Mouse (Mus musculus): ENCODE data around the gene Ppp2r5a. TPM values are rescaled to one million over a fixed set of nuclear protein-coding genes. Genes with fewer than 3 reads are reported as not detected.

The Ppp2r5a gene
- polyA plus RNA-seq, 2 experiments from 2014 or later, result 43.2 to 52.2 TPM

DNA sequence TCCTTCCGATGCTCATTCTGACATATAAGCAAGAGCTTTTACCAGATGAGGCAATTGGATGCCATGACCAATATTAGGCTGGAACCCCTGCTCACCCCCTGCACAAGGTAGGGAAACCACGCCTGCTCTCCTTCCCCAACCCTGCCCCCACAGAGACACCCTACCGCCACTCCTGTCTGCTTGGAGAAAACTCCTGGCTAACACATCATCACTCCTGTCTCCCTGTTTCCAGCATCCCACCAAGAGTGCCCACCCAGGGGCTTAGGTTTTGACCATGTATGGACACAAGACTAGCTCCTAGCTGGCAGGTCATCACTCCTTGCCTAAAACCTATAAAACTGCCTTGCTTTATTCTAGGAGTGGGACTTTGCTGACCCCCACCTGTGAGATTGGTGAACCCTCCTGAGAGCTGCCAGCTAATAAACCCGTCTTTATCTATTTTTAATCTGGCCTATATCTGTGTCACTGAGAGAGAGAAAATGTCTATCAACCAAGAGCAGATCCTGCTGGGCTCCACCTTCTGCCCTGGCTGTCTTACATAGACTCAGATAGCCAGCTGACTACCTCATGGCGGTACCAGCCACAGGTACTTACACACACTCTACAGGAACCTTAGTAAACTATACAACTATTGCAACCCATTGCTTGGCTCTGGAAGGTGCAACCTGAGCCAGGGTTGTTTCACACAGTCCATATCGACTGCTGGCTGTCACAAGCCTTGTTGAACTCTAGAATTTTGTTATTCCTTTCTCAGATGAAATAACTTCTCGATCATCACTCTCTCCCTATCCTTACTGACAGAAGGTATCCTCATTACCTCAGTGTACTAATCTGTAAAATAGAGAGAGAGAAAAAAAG is 78.1 kb downstream of the Ppp2r5a start:
- no peak for ATAC-seq

DNA sequence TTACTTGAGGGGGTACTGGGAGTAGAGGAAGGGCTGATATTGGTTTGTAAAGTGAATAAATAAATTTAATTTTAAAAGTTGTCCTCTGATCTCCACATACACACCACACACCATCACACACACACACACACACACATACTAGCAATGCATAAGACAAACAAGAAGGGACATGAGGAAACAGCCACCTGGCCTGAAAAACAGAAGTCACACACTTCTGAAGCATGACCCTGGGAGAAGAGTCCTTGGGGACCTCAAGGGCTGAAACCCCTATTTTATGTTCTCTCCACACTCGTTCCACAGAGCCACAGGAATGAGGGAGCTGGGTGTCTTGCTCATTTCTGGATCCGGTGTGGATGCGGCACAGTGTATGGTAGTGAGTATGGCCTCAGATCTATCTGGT is 79.7 kb downstream of the Ppp2r5a start:
- no peak for ATAC-seq

DNA sequence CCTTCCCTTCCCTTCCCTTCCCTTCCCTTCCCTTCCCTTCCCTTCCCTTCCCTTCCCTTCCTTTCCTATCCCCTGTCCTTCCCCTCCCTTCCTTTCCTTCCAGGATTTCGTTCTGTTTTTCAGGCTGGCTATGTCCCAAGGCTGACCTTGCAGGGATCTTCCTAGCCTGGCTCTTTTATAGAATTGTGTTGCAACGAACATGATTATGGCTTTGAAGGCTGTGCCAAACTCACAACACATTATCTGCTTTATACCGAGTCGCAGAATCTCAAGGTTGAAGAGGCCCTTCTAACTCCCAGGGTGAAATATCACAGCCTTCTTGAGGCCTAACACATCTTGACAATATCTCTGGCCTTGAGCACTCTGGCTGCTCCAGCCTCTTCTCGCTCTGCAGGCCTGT is 84.4 kb downstream of the Ppp2r5a start:
- no peak for ATAC-seq

DNA sequence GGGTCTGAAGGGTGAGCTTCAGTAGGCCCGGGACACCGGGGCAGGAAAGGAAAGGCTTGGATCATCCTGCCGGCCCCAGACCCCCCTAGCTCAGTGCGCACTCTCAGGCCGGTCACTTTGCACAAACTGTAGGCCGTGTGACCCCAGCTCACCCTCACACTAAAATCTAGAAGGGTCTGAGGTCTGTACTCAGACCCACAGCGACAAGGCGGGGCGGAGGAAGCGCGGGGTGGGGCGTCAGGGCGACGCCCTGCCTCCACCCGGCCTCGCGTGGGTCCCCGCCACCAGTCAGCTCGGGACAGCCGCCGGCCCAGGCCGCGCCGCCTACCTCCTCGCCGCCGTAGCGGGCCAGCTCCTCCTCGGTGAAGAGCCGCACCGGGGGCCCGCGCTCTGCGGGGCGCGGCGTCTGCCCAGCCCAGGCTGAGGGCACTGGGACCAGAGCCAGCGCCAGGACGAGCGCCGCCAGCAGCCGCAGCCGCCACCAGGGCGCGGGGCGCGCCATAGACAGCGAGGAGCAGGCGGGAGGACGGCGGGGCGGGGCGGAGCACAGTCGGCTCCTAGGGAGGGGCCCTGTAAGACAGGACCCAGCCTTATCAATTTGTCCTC is 85.4 kb downstream of the Ppp2r5a start, which contains the start of gene Nenf:
Nenf (minus strand) TSS at position 604 of the 606 bp plus-strand sequence.
- peak; percentile 80 for ATAC-seq

DNA sequence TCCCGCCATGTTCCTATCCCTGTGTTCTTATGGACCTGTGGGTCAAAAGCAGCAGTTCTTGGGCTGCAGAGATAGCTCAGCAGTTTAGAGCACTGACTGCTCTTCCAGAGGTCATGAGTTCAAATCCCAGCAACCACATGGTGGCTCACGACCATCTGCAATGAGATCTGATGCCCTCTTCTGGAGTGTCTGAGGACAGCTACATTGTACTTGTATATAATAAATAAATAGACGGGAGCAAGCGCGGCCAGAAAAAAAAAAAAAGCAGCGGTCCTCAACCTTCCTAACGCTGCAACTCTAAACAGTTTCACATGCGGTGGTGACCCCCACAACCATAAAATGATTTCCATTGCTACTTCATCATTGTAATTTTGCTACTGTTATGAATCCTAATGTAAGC is 86.3 kb downstream of the Ppp2r5a start:
- ATAC-seq, result no peak

DNA sequence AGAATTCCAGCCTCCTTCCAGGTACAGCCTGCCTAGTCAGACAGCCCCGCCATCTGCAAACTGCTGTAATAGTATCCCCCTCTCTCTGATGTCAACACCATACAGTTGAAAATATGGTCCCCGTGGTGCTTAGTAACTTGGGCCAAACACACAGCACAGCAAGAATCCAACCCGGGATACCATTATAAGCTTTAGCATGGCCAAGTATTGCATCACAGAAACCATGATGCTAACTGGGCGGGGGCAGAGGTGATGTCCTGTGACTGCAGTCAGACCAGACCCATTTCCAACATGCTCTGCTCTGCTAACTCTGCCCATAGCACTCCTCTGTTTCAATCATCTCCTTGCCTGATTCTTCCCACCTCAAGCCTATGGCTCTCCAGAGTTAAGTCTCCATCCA is 89.1 kb downstream of the Ppp2r5a start:
- ATAC-seq, result no peak

DNA sequence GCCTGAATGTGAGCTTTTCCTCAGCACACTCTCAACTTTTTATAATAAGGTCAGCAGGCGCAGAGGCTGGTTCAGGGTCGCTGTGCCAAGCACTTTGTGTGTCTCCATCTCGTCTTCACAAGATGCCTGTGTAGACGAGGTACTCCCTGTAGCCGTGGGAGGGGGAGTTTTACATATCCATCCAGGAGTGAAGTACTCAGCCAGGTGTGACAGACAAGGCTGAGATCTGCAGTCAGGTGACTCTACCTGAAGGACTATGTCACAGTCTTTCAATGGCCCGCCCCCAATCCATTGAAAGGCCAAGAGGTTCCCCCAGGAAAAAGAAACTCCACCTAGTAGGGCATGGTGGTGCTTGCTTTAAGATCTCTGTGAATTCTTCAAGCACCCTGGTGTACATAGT is 89.9 kb downstream of the Ppp2r5a start:
- ATAC-seq, result peak; percentile 5

DNA sequence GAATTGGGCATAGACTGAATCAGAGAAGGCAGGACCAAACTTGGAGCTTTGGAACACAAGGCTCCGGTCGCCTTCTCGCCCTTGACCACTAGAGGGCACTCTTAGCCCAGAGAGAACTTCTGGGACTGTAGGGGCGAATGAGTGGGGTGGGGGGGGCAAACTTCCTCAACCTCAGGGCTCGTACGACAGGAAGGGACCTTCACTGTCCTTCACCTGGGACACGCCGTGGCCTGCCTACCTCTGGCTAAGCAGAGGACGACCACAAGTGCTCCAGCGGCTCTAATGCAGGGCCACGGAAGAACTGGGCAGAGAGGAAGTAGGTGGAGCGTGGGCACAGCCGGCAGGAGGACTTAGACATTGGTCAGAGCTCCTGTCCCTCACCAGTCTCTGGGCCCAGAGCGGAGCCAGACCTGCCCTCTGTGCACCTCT is 90.5 kb downstream of the Ppp2r5a start:
- ATAC-seq, result peak; percentile 90

DNA sequence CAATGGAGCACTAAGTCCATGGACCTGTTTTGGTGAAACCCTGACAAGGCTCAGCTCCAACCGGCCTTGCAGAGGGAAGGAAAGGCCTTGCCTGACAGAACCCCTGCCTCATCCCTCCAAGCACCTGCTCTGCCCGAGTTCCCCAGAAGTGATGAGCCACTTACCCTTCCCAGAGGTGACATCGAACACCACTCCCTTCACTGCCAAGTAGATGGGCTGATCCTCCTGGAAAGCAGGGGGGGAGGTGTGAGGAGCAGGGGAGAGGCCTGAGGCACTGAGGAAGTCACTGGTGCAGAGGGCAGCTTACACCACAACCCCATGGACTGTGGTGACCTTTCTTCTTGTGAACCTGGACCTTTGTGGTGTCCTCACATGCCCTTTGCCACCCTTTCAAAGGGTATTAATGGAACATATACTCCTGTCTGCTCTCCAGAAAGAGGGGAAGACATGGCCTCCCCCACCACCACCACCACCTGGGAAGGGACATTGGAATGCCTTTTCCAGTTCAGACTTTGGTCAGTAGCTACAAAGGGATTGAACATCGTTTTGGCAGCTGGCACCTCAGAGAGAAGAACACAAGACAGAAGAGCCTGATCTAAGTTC is 91.7 kb downstream of the Ppp2r5a start:
- ATAC-seq, result no peak

DNA sequence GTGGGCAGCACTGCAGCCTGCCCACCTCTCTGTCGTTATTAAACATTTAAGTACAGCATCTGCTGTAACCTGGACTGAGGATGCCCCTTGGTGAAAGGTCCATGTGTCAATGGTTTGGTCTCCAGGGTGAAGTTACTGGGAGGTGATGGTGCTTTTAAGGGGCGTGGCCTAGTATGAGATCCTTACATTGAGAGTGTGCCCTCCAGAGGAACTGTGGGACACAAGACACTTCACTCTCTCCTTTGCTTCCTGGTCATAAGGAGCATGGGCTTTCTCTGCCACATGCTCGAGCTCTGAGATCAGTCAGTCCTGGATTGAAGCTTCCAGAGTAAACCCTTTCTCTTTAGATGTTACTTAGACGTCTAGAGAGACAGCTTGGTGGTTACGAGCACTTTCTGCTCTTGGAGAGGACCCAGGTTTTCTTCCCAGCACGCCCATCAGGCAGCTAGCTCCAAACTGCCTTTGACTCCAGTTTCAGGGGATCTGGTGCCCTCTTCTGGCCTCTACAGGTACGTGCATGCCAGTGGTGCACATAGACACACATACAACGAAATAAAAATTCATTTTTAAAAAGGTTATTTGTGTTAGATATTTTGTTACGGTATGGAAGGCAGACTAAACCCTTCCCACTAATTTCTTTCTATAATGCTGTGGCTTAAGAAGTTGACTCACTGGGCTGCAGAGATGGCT is 95.2 kb downstream of the Ppp2r5a start:
- no peak for ATAC-seq

DNA sequence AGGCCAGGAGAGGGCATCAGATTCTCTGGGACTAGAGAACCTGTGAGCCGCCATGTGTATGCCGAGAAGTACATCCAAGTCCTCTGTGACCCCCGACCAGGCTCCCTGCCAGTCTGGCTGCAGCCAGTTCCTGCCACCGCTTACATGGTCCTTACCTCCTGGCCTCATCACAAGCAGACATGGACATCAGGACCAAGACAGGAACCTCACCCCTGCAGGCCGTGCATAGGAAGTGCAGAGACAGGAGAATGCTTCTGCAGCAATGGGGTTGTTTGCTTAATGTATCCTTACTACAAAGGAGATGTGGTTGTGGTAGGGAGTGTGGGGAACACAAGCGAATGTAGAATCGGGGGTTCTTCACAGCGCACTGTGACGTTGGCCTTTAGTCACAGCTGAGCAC is 96.8 kb downstream of the Ppp2r5a start:
- ATAC-seq, result no peak

DNA sequence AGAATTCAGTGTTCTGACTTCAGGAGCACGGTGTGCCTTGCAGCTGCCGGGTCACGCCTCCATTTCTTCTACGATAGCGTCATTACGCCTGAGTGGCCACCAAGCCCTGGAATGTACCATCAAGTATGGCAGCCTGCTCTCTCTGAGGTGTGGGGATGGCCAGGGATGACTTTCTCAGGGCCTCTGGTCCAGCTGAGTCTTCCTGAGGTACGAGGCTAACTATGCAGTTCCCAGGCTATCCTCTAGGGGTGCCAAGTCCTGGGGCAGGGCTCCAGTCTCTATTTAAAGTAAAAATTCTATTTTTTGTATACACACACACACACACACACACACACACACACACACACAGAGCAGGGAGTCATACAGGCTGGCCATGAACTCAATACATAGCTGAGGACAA is 97.5 kb downstream of the Ppp2r5a start:
- ATAC-seq, result peak; percentile 69

DNA sequence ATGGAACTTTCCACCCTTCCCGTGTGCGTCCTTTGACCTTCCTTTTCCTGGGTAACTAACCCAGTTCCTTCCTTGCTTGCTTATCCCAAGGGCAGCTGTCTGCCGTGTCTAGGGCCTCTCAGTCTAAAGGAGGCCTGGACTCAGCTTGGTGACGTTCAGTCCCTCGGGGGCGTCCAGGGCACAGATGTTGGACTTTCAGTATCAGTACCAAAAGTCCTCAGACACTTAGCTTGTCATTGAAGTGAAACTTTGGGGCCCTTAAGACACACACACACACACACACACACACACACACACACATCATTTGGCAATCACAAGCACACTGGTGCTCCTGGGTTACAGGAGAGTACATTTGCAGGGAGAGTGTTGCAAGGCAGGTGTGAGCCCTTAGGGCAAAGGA is 98.9 kb downstream of the Ppp2r5a start:
- no peak for ATAC-seq

DNA sequence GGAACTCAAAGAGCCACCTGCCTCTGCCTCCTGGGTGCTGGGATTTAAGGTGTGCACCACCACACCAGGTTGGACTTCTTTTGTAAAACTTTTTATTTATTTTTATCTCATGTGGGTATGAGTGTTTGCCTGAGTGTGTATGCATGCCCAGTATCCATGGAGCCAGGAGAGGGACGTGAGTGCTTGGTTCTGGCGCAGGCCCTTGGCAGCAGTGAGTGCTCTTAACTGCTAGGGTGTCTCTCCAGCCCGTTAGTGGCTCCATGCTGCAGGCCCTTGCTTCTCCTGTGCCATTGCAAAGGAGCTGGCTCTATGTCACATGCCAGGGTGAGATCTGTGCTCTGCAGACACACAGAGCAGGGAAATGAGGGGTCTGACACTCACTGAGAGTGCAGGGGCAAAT is 99.3 kb downstream of the Ppp2r5a start:
- ATAC-seq, result no peak

Other genes with a start within 250 kb of the Ppp2r5a start
- gene Fam71a, start 238.5 kb downstream of the Ppp2r5a start, polyA plus RNA-seq (2017; shearing (Covaris generic)), result not detected
- gene Atf3, start 185.2 kb downstream of the Ppp2r5a start, polyA plus RNA-seq (2017; shearing (Covaris generic)), result not detected
- under 1 TPM; 0.75 to 0.93 TPM for gene Nenf, start 85.1 kb downstream of the Ppp2r5a start, polyA plus RNA-seq (2017; shearing (Covaris generic))
- gene Tmem206, start 77.4 kb downstream of the Ppp2r5a start, polyA plus RNA-seq (2017; shearing (Covaris generic)), result 10 to 100 TPM; 15.1 to 18.1 TPM
- gene Dtl, start 172.3 kb upstream of the Ppp2r5a start, polyA plus RNA-seq (2017; shearing (Covaris generic)), result 10 to 100 TPM; 11.2 to 16.9 TPM
- gene Ints7, start 172.4 kb upstream of the Ppp2r5a start, polyA plus RNA-seq (2017; shearing (Covaris generic)), result 10 to 100 TPM; 36.7 to 41.6 TPM